Mouse (Mus musculus) MEL (cell line): ENCODE data around the gene Nat10. TPM values are rescaled to one million over a fixed set of nuclear protein-coding genes. Genes with fewer than 3 reads are reported as not detected.

Source experiments
- DNase-seq: peaks from one replicate; pipeline ENCODE4 v3.0.0; 2011; ENCODE audit warnings: low read depth, low spot score
- H3K27ac ChIP-seq: 2 replicates; pipeline ENCODE4 v1.5.1; 2012; ENCODE audit warnings: low read depth, mild to moderate bottlenecking, control low read depth, low read length, moderate library complexity; ENCODE audit not compliant: control insufficient read depth
- H3K27me3 ChIP-seq, 2 experiments: fragments of 150-350 bp in 1 of 2; sonication (generic) in 1 of 2; 2 replicates each; pipeline ENCODE4 v1.6.1; 2012; ENCODE audit warnings: low read length in 2 of 2, mild to moderate bottlenecking in 2 of 2, improper control_type of control experiment in 1 of 2, moderate library complexity in 1 of 2; ENCODE audit not compliant: insufficient read depth in 2 of 2, control insufficient read depth in 1 of 2
- H3K36me3 ChIP-seq, 2 experiments: 2 replicates each; pipeline ENCODE4 v1.6.1; 2012 to 2014; ENCODE audit warnings: low read length in 2 of 2, improper control_type of control experiment in 1 of 2, inconsistent platforms in 1 of 2, mild to moderate bottlenecking in 1 of 2; ENCODE audit not compliant: insufficient read depth in 2 of 2, control insufficient read depth in 1 of 2
- H3K4me1 ChIP-seq, 2 experiments: fragments of 150-350 bp in 1 of 2; sonication (generic) in 1 of 2; 2 replicates each; pipeline ENCODE4 v1.6.1; 2012; ENCODE audit warnings: low read length in 2 of 2, improper control_type of control experiment in 1 of 2, mild to moderate bottlenecking in 1 of 2; ENCODE audit not compliant: insufficient read depth in 2 of 2, control insufficient read depth in 1 of 2
- H3K4me3 ChIP-seq, 2 experiments: fragments of 150-350 bp in 1 of 2; sonication (generic) in 1 of 2; 2 replicates each; pipeline ENCODE4 v1.5.1; 2012; ENCODE audit warnings: low read depth in 2 of 2, low read length in 2 of 2, mild to moderate bottlenecking in 2 of 2, moderate library complexity in 2 of 2, control low read depth in 1 of 2, improper control_type of control experiment in 1 of 2; ENCODE audit not compliant: control insufficient read depth in 1 of 2, insufficient read depth in 1 of 2
- H3K79me2 ChIP-seq: 2 replicates; pipeline ENCODE4 v1.6.1; 2012; ENCODE audit warnings: mild to moderate bottlenecking, low read length, moderate library complexity; ENCODE audit not compliant: control insufficient read depth, poor library complexity, insufficient read depth
- H3K9ac ChIP-seq: 2 replicates; pipeline ENCODE4 v1.6.1; 2012; ENCODE audit warnings: low read depth, mild to moderate bottlenecking, control low read depth, low read length, moderate library complexity; ENCODE audit not compliant: control insufficient read depth, poor library complexity, severe bottlenecking
- H3K9me3 ChIP-seq: fragments of 150-350 bp; sonication (generic); replicated peaks from 2 replicates; pipeline ENCODE4 v1.6.1; 2012; ENCODE audit warnings: mild to moderate bottlenecking, low read length, improper control_type of control experiment, moderate library complexity; ENCODE audit not compliant: insufficient read depth
- CHD1 ChIP-seq: IDR thresholded peaks from 2 replicates; pipeline ENCODE4 v1.6.1; 2012; ENCODE audit warnings: low read depth, mild to moderate bottlenecking, inconsistent platforms, low read length, improper control_type of control experiment
- CHD2 ChIP-seq: IDR thresholded peaks from 2 replicates; pipeline ENCODE4 v1.6.1; 2011; ENCODE audit warnings: low read length, improper control_type of control experiment
- CTCF ChIP-seq, 3 experiments: IDR thresholded peaks in 2 of 3; conservative IDR thresholded peaks in 1 of 3; 2 replicates each; pipeline ENCODE4 v1.5.1; 2011 to 2012; ENCODE audit warnings: low read length in 3 of 3, low read depth in 2 of 3, mild to moderate bottlenecking in 2 of 3, improper control_type of control experiment in 1 of 3, inconsistent platforms in 1 of 3, mixed read lengths in 1 of 3, moderate library complexity in 1 of 3; ENCODE audit not compliant: control insufficient read depth in 1 of 3, insufficient read depth in 1 of 3, poor library complexity in 1 of 3, severe bottlenecking in 1 of 3
- GABPA ChIP-seq: IDR thresholded peaks from 2 replicates; pipeline ENCODE4 v1.6.1; 2012; ENCODE audit warnings: low read depth, mild to moderate bottlenecking, inconsistent platforms, low read length, improper control_type of control experiment, moderate library complexity
- GATA1 ChIP-seq: IDR thresholded peaks from 2 replicates; pipeline ENCODE4 v1.6.1; 2011; ENCODE audit warnings: low read depth, low read length, improper control_type of control experiment
- KAT2A ChIP-seq: conservative IDR thresholded peaks from 2 replicates; pipeline ENCODE4 v1.6.1; 2012; ENCODE audit warnings: low read depth, low read length, improper control_type of control experiment, inconsistent platforms
- MAZ ChIP-seq: IDR thresholded peaks from 2 replicates; pipeline ENCODE4 v1.6.1; 2012; ENCODE audit warnings: low read depth, mild to moderate bottlenecking, inconsistent platforms, low read length, improper control_type of control experiment
- MYB ChIP-seq: IDR thresholded peaks from 2 replicates; pipeline ENCODE4 v1.6.1; 2011; ENCODE audit warnings: mild to moderate bottlenecking, low read depth, low read length, improper control_type of control experiment
- NELFE ChIP-seq: IDR thresholded peaks from 2 replicates; pipeline ENCODE4 v1.6.1; 2011; ENCODE audit warnings: low read depth, low read length, improper control_type of control experiment
- POLR2AphosphoS2 ChIP-seq: IDR thresholded peaks from 2 replicates; pipeline ENCODE4 v1.6.1; 2011; ENCODE audit warnings: low read length, improper control_type of control experiment
- POLR2AphosphoS5 ChIP-seq: IDR thresholded peaks from 2 replicates; pipeline ENCODE4 v1.6.1; 2012; ENCODE audit warnings: low read depth, borderline replicate concordance, mild to moderate bottlenecking, inconsistent platforms, low read length, moderate library complexity, mixed read lengths
- RAD21 ChIP-seq: IDR thresholded peaks from 2 replicates; pipeline ENCODE4 v1.6.1; 2011; ENCODE audit warnings: mild to moderate bottlenecking, low read depth, low read length, improper control_type of control experiment
- RCOR1 ChIP-seq: IDR thresholded peaks from 2 replicates; pipeline ENCODE4 v1.6.1; 2012; ENCODE audit warnings: low read depth, mild to moderate bottlenecking, inconsistent platforms, low read length, improper control_type of control experiment
- SMC3 ChIP-seq: IDR thresholded peaks from 2 replicates; pipeline ENCODE4 v1.6.1; 2011; ENCODE audit warnings: low read depth, low read length, improper control_type of control experiment
- TAL1 ChIP-seq: IDR thresholded peaks from 2 replicates; pipeline ENCODE4 v1.6.1; 2012; ENCODE audit warnings: mild to moderate bottlenecking, inconsistent platforms, low read length, moderate library complexity, mixed read lengths
- UBTF ChIP-seq: IDR thresholded peaks from 2 replicates; pipeline ENCODE4 v1.6.1; 2012; ENCODE audit warnings: low read depth, mild to moderate bottlenecking, inconsistent platforms, low read length, improper control_type of control experiment, moderate library complexity, borderline replicate concordance; ENCODE audit not compliant: insufficient read depth
- USF2 ChIP-seq, 2 experiments: IDR thresholded peaks; 2 replicates each; pipeline ENCODE4 v1.6.1; 2011 to 2012; ENCODE audit warnings: improper control_type of control experiment in 2 of 2, low read length in 2 of 2, borderline replicate concordance in 1 of 2, inconsistent platforms in 1 of 2, low read depth in 1 of 2, mild to moderate bottlenecking in 1 of 2; ENCODE audit not compliant: insufficient read depth in 1 of 2
- ZC3H11A ChIP-seq: IDR thresholded peaks from 2 replicates; pipeline ENCODE4 v1.6.1; 2012; ENCODE audit warnings: low read depth, mild to moderate bottlenecking, inconsistent platforms, low read length, improper control_type of control experiment
- ZMIZ1 ChIP-seq: IDR thresholded peaks from 2 replicates; pipeline ENCODE4 v1.6.1; 2012; ENCODE audit warnings: low read depth, mild to moderate bottlenecking, inconsistent platforms, low read length, improper control_type of control experiment, moderate library complexity
- polyA plus RNA-seq, 2 experiments: library from polyadenylated mRNA; stranded (reverse) in 1 of 2; unstranded in 1 of 2; fragments of >175 nt in 1 of 2; fragments of >200 nt in 1 of 2; gene quantifications; 2 replicates each; pipeline versions ENCODE4 v1.2.1 to v1.2.4; 2012; ENCODE audit warnings: low replicate concordance in 2 of 2, low read depth in 1 of 2; ENCODE audit not compliant: insufficient read length in 2 of 2, insufficient read depth in 1 of 2, missing spikeins in 1 of 2
- total RNA-seq: library from RNA; depleted of rRNA; stranded (reverse); fragments of 300-350 nt; gene quantifications from 2 replicates; pipeline ENCODE4 v1.2.3, GENCODE M21; 2012

Nat10 gene
- total and polyA plus RNA-seq, 3 experiments: 74.7 to 107 TPM; not detected in 1

GRCm38 (mm10) chr2:103684431-103684830 is 76.6 kb downstream of the Nat10 start:
- H3K9me3 ChIP-seq: no peaks in the 10 kb centered on the region
- no peak overlapping the region for H3K4me3 ChIP-seq
- no peak for DNase-seq
- peaks cover 17 to 18% of the 10 kb centered on the region in 2 experiments for H3K4me1 ChIP-seq
- H3K27ac ChIP-seq: no peak overlapping the region
- H3K36me3 ChIP-seq: peaks cover 0 to 4% of the 10 kb centered on the region in 2 experiments; a peak in 2 of 4 replicates
- TF ChIP-seq RCOR1 (no peak), UBTF (no peak), RAD21 (no peak), KAT2A (no peak)
- TF ChIP-seq, all 39 proteins: peak for 0
- H3K9ac ChIP-seq: no peak overlapping the region
- no peaks in the 10 kb centered on the region for H3K27me3 ChIP-seq
- no peaks in the 10 kb centered on the region for H3K79me2 ChIP-seq

- H3K36me3 ChIP-seq: peaks cover 0 to 4% of the 10 kb centered on the region in 2 experiments; a peak in 2 of 4 replicates
- peaks cover 17 to 18% of the 10 kb centered on the region in 2 experiments for H3K4me1 ChIP-seq
- no peak overlapping the region for H3K27ac ChIP-seq
- H3K4me3 ChIP-seq: no peak overlapping the region
- no peaks in the 10 kb centered on the region for H3K9me3 ChIP-seq
- no peak for TF ChIP-seq MYB
- no peak for TF ChIP-seq GATA1
- no peak for TF ChIP-seq MAZ
- TF ChIP-seq KAT2A: no peak
- TF ChIP-seq RAD21: no peak
- no peak for TF ChIP-seq CTCF (IDR thresholded peaks at IDR 0.05 in 2 of 3, conservative IDR thresholded peaks at IDR 0.05 in 1 of 3; ENCODE audit: control insufficient read depth in 1 of 3, insufficient read depth in 1 of 3, low read depth in 2 of 3, low read length in 3 of 3, poor library complexity in 1 of 3, severe bottlenecking in 1 of 3)
- TF ChIP-seq POLR2AphosphoS5: no peak
- no peak for TF ChIP-seq CHD1
- no peak for TF ChIP-seq CHD2
- TF ChIP-seq TAL1: no peak
- no peak for TF ChIP-seq SMC3
- no peak for TF ChIP-seq POLR2AphosphoS2
- no peak for TF ChIP-seq NELFE
- TF ChIP-seq USF2 (IDR thresholded peaks at IDR 0.05; ENCODE audit: borderline replicate concordance in 1 of 2, insufficient read depth in 1 of 2, low read depth in 1 of 2, low read length in 2 of 2): no peak
- no peak for TF ChIP-seq RCOR1
- no peak for TF ChIP-seq ZC3H11A
- no peak for TF ChIP-seq ZMIZ1
- TF ChIP-seq GABPA: no peak
- no peak for DNase-seq
- no peak overlapping the region for H3K9ac ChIP-seq
- no peaks in the 10 kb centered on the region for H3K79me2 ChIP-seq
- H3K27me3 ChIP-seq: no peaks in the 10 kb centered on the region
Measured at GRCm38 (mm10) chr2:103682927-103683442, 78.1 kb downstream of the Nat10 start.
